Mouse (Mus musculus): ENCODE data around the gene Sept5. TPM values are rescaled to one million over a fixed set of nuclear protein-coding genes. Genes with fewer than 3 reads are reported as not detected.

Gene Sept5
- polyA plus RNA-seq (2016; fragmentation: Nextera tagmentation; extraction: Ambion mirVana), result 98.7 and 105 TPM in 2 replicates

GRCm38 (mm10) chr16:18629390-18630231 is at the start of gene Sept5:
TSS of gene Sept5 (minus strand) at chr16:18629954.
- Histone ChIP-seq H3K36me3 (peaks cover 9% of the 10 kb centered on the region), H3K27me3 (peaks cover 37% of the 10 kb centered on the region), H3K27ac (peak within 1 kb of the TSS; percentile 93), H3K9ac (peak within 1 kb of the TSS; percentile 93), H3K9me3 (replicated peaks) (no peaks in the 10 kb centered on the region), H3K4me2 (replicated peaks) (peak within 1 kb of the TSS; percentile 90), H3K4me1 (peaks cover 31% of the 10 kb centered on the region), H3K4me3 (peak within 1 kb of the TSS; percentile 89)
- peak; percentile 59 for ATAC-seq (ENCODE audit: low FRiP score)
- under 1% methylated on average over 66 of the region's 93 CpGs for WGBS

DNA sequence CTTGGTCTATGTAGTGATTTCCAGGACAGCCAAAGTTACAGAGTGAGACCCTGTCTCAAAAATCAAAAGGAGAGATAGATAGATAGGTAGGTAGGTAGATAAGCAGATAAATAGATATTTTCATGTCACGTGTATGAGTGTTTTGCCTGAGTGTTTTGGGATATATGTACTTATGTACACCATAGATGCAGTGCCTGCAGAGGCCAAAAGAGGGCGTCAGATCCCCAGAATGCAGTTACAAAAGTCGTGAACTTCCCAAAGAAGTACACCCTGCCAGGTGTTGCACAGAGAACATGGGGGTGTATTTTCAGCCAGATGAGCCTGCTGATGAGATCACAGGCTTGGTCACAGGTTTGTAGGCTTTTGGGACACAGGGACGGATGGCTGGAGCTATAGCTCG is 49.4 kb upstream of the Sept5 start:
- Histone ChIP-seq H3K27ac (no peak overlapping the region), H3K4me2 (replicated peaks) (no peak overlapping the region), H3K4me3 (no peak overlapping the region), H3K27me3 (no peaks in the 10 kb centered on the region), H3K4me1 (no peaks in the 10 kb centered on the region), H3K9me3 (replicated peaks) (no peaks in the 10 kb centered on the region), H3K9ac (no peak overlapping the region), H3K36me3 (no peaks in the 10 kb centered on the region)
- no peak for ATAC-seq (ENCODE audit: low FRiP score)
- WGBS, result 42% methylated on average over 5 of the region's 5 CpGs

DNA sequence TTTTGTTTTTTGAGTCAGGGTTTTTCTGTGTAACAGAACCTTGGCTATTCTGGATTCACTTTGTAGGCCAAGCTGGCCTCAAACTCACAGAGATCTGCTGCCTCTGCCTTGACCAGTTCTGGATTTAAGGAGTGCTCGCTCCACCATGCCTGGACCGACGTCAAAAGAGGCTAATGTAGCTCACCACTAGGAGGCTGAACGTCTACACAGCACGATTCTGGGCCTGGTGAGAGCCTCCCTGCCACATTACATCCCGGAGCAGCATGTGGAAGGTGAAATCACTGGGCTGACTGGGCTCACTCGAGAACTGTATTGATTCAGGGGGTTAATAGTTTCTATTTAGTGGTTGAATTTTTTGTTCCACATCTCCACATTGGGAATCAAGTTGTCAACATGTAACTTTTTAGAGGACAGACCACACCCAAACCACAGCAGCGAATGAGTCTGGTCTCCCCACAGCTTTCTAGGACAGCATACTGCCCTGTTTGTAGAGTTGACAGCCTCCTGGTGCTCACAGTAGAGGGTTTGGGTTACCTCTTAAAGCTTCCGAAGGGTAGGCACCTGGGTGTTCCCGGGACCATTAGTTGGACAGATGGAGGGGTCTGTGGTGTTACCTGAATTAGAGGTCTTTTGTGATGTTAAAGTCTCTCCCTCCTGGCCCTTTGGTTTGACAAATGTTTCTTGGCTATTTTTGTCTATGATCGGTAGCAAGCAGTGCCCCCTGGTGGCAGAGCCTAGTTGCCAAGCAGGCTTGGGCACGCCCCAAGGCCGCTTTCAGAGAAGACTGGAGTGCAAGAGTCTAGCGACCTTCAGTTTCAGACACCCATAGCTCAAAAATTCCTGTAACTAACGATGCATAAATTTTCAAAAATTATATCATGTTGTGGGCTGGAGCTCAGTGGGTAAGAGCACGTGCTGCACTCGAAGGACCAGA is 48.3 kb upstream of the Sept5 start:
- H3K9ac ChIP-seq, result no peak overlapping the region
- no peaks in the 10 kb centered on the region for H3K27me3 ChIP-seq
- no peak for ATAC-seq (ENCODE audit: low FRiP score)
- no peaks in the 10 kb centered on the region for H3K4me1 ChIP-seq
- H3K4me2 ChIP-seq (replicated peaks), result no peak overlapping the region
- no peak overlapping the region for H3K4me3 ChIP-seq
- H3K9me3 ChIP-seq (replicated peaks), result no peaks in the 10 kb centered on the region
- H3K27ac ChIP-seq, result no peak overlapping the region
- WGBS, result 37% methylated on average over 17 of the region's 17 CpGs
- H3K36me3 ChIP-seq, result no peaks in the 10 kb centered on the region

- H3K27ac ChIP-seq, result no peak overlapping the region
- 83% methylated on average over 3 of the region's 3 CpGs for WGBS
- H3K4me1 ChIP-seq, result no peaks in the 10 kb centered on the region
- H3K36me3 ChIP-seq, result no peaks in the 10 kb centered on the region
- H3K9ac ChIP-seq, result no peak overlapping the region
- no peaks in the 10 kb centered on the region for H3K9me3 ChIP-seq (replicated peaks)
- ATAC-seq (ENCODE audit: low FRiP score), result no peak
- no peak overlapping the region for H3K4me3 ChIP-seq
- H3K27me3 ChIP-seq, result no peaks in the 10 kb centered on the region
- H3K4me2 ChIP-seq (replicated peaks), result no peak overlapping the region
Measured at GRCm38 (mm10) chr16:18673005-18673404, 43.3 kb upstream of the Sept5 start.

DNA sequence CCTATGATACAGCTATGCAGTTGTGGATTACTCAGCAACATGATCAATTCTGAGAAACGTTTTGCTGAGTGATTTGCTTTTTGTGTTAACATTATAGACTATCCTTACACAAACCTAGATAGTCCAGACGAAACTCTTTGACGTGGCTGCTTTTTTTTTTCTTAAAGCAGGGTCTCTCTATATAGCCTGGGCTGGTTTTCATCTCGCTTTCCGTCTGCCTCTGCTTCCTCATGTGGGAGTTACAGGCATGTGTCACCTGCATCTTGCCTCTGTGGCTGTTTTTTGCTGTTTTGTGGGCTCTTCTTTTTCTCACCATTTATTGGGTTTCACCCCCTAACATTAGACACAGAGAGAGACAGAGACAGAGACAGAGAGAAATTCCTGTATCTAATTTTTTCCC is 42.3 kb upstream of the Sept5 start:
- Histone ChIP-seq H3K27me3 (no peaks in the 10 kb centered on the region), H3K4me1 (no peaks in the 10 kb centered on the region), H3K27ac (no peak overlapping the region), H3K9ac (no peak overlapping the region), H3K4me3 (no peak overlapping the region), H3K9me3 (replicated peaks) (no peaks in the 10 kb centered on the region), H3K4me2 (replicated peaks) (no peak overlapping the region), H3K36me3 (no peaks in the 10 kb centered on the region)
- ATAC-seq (ENCODE audit: low FRiP score), result no peak
- WGBS, result 79% methylated on average over 5 of the region's 5 CpGs

GRCm38 (mm10) chr16:18669914-18670313 is 40.2 kb upstream of the Sept5 start:
- no peak for ATAC-seq (ENCODE audit: low FRiP score)

DNA sequence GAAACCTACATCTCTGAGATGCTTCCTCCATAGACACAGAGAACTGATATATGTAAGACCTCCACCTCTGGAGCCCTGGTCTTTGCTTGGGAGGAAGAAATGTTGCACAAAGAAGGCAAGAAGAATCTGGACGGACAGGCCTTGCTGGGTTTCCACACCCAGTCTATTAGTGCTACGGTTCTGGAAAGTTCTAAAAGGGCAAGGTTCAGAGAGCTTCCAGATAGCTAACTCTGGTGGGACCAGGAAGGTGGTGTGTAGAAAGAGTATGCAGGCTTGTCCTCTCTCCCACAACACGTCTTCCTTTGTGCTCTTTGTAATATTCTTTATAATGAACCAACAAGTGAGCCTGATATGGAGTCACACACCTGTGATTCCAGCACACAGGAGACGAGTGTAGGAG is 28.8 kb upstream of the Sept5 start:
- ATAC-seq (ENCODE audit: low FRiP score), result no peak
- Histone ChIP-seq H3K4me3 (no peak overlapping the region), H3K27ac (no peak overlapping the region), H3K9me3 (replicated peaks) (no peaks in the 10 kb centered on the region), H3K36me3 (no peaks in the 10 kb centered on the region), H3K9ac (no peak overlapping the region), H3K4me2 (replicated peaks) (no peak overlapping the region), H3K27me3 (no peaks in the 10 kb centered on the region), H3K4me1 (no peaks in the 10 kb centered on the region)
- 84% methylated on average over 4 of the region's 4 CpGs for WGBS

More at GRCm38 (mm10) chr16:18669914-18670313, 40.2 kb upstream of the Sept5 start:
- no peaks in the 10 kb centered on the region for H3K9me3 ChIP-seq (replicated peaks)
- H3K36me3 ChIP-seq, result no peaks in the 10 kb centered on the region
- no peak overlapping the region for H3K4me3 ChIP-seq
- H3K4me2 ChIP-seq (replicated peaks), result no peak overlapping the region
- H3K27me3 ChIP-seq, result no peaks in the 10 kb centered on the region
- no peak overlapping the region for H3K27ac ChIP-seq
- H3K4me1 ChIP-seq, result no peaks in the 10 kb centered on the region
- H3K9ac ChIP-seq, result no peak overlapping the region
- 82% methylated on average over 6 of the region's 6 CpGs for WGBS

DNA sequence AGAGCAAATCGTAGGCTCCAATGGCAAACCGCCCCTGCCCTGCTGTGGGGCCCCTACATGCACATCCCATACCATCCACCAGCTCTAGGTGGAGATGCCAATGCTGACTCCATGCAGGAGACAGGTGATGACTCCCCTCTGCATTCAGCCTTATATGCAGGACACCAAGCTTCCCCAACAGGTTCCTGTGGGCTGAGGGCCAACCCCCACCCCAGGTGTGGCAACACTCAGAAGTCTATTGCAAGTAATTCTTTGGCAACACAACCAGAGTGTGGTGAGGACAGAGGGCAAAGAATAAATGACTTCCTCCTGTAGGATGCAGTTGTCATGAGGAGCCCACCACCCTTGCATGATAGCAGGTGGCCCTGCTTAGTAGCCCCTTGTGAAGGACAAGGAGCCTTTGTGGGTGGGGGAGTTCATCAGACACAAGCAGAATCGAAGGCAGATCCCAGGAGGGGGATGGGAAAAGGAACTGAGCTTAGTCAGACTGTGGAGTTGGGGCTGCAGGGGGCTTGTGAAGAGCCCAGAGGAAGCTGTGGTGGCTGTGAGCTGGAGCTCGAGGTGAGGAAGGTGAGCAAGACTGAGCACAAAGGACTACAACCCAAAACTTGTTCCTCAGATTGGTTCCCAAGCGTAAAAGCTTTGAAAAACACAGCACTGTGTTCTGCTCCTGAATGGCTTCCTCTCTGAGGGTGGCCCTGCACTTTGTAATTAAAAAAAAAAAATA is 25.8 kb upstream of the Sept5 start:
- no peak overlapping the region for H3K27ac ChIP-seq
- 69% methylated on average over 5 of the region's 5 CpGs for WGBS
- no peak overlapping the region for H3K4me2 ChIP-seq (replicated peaks)
- H3K4me1 ChIP-seq, result no peaks in the 10 kb centered on the region
- no peak overlapping the region for H3K9ac ChIP-seq
- H3K4me3 ChIP-seq, result no peak overlapping the region
- no peaks in the 10 kb centered on the region for H3K9me3 ChIP-seq (replicated peaks)
- ATAC-seq (ENCODE audit: low FRiP score), result no peak
- H3K36me3 ChIP-seq, result no peaks in the 10 kb centered on the region
- no peaks in the 10 kb centered on the region for H3K27me3 ChIP-seq

- no peaks in the 10 kb centered on the region for H3K36me3 ChIP-seq
- no peak overlapping the region for H3K4me3 ChIP-seq
- H3K4me1 ChIP-seq, result no peaks in the 10 kb centered on the region
- no peak for ATAC-seq (ENCODE audit: low FRiP score)
- no peak overlapping the region for H3K27ac ChIP-seq
- no peaks in the 10 kb centered on the region for H3K9me3 ChIP-seq (replicated peaks)
- H3K4me2 ChIP-seq (replicated peaks), result no peak overlapping the region
- H3K27me3 ChIP-seq, result no peaks in the 10 kb centered on the region
- H3K9ac ChIP-seq, result no peak overlapping the region
- WGBS, result 88% methylated on average over 6 of the region's 6 CpGs
Measured at GRCm38 (mm10) chr16:18653290-18654160, 23.8 kb upstream of the Sept5 start.

- Histone ChIP-seq H3K4me3 (no peak overlapping the region), H3K27ac (no peak overlapping the region), H3K9ac (no peak overlapping the region), H3K4me1 (no peaks in the 10 kb centered on the region), H3K9me3 (replicated peaks) (no peaks in the 10 kb centered on the region), H3K36me3 (no peaks in the 10 kb centered on the region), H3K4me2 (replicated peaks) (no peak overlapping the region), H3K27me3 (no peaks in the 10 kb centered on the region)
- 63% methylated on average over 3 of the region's 3 CpGs for WGBS
- ATAC-seq (ENCODE audit: low FRiP score), result no peak
Measured at GRCm38 (mm10) chr16:18649126-18649525, 19.4 kb upstream of the Sept5 start.

DNA sequence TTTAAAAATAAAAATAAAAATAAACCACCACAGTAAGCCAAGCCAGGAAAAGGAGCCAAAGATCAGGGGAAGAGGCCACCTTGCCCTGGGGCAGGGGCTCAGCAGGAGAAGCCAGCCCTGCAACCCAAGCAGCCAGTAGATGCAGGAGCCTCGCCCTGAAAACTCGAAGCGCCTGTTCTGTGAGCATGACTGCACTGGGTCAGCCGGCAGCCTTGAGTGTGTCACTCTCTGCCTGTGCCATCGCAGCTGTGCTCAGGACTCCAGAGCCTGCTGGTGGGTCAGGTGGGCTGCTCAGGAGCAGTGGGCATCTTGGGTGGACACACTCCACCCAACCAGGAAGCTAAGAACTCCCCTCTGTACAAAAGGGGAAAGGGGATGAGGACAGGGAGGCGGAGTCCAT is 15.6 kb upstream of the Sept5 start:
- no peak for ATAC-seq (ENCODE audit: low FRiP score)
- Histone ChIP-seq H3K9ac (no peak overlapping the region), H3K4me2 (replicated peaks) (no peak overlapping the region), H3K27ac (no peak overlapping the region), H3K4me3 (no peak overlapping the region), H3K36me3 (no peaks in the 10 kb centered on the region), H3K4me1 (no peaks in the 10 kb centered on the region), H3K9me3 (replicated peaks) (no peaks in the 10 kb centered on the region), H3K27me3 (no peaks in the 10 kb centered on the region)
- WGBS, result 70% methylated on average over 6 of the region's 6 CpGs
